Mouse (Mus musculus): ENCODE measurements at regions not wholly inside any gene's neighbourhood (a gene's known extent, or its start where the extent isn't known, plus 50 kb on each side); places are given as distances from the start of the nearest gene placed in this dataset.

DNA sequence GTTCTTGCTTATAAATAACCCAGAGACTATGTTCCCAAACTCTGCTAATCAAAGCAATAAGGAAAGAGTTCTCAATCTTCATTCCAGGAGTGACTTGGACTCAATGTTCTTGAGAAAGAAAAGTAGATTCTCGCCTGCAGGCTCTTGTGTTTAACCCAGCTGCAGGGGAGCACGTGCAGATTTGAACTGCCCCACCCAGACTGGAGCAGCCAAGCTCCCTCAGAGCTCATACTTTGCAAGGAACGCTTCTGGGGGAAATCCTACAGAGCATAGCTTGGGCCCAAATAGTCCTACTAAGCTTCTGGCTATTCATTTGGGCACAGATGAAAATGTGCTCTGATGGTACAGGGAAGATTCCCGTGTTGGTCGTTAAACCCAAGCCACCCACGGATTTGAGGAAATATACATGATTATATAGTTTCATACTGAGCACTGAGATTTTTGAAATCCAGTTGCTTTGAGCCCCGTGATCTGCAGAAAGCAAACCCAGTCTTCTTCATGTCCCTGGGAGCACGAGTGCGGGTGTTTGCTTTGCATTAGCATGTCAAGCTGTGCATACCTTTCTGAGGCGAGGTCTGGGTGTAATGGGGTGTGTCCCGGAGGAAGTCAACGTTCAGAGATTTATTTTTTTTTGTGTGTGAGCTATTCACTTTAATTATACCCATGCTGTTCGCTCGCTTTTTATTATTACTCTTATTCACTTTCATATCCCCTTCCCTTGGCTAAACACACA lies 99.1 kb upstream of the Trp63 start:
- peak; percentile 26 for DNase-seq (ENCODE audit: low spot score)

DNA sequence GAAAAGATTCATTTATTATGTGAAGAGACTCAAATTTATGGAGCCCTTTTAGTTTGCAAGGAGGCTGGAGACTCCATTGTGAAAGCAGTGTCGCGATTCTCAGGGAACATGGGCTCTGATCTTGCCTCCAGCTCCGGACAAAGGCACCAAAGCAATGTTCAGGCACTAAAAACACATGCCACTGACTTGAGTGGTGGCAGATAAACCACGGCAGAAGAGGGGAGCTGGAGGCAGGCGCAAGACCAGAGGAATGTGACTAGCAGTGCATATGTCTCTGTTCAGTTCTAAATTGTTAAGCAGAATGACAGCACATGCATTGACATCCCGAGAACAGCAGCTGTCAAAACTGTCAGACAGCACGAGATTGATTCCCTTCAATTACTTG lies 98.5 kb upstream of the Trp63 start:
- no peak for DNase-seq (ENCODE audit: low spot score)

DNA sequence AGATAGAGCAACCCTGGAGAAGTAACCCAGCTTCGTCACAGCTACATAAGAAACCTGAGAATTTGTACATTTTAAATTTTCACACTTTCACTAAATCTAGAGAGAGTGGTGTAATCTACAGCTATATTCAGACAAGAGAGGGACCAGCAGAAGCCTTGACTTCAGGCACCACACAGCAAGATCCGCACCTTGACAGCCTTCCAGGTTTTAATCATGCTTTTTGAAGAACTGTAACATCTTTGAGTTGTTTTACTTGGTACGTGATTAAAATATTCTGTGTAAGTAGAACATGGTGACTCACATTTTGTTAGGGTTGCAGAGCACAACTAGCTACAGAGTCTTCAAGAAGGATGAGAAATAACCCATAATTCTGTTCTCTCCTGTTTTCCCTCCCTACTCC lies 97.6 kb upstream of the Trp63 start:
- no peak for DNase-seq (ENCODE audit: low spot score)

DNA sequence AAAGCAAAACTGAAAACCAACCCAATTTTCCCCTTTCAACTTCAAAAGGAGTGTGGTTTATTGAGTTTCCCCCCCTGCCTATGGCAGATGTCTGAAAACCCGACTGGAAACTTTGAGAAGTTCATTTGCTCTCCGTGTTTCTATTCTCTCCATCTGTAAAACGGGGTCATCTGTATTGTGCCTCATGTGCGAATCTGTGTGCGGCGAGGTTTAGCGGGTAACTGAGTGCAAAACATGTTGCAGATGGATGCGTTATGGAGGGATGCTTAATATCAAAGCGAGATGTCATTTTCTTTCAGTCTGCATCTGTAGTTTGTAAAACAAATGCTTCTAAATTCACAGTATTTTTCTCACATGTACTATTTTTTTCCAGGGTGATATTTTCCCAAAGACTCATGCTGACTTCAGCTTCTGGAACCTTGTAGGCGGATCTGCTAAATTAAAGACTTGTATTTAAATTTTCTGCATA lies 95.7 kb upstream of the Trp63 start:
- no peak for DNase-seq (ENCODE audit: low spot score)

DNA sequence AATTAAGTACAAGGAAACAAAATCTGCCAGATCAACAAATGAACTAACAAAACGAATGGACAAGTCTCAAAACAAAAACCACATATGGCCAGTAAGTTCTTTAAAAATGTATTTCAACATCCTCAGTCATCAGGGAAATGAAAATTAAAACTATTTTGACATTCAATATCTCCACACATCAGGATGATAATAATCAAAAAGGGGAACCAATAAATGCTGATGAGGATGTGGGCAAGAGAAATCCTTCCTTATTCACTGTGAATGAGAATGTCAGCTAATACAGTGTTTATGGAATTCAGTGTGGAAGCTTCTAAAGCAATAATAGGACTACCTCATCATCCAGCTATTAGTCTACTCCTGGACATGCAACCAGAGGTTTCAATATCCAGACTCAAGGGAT lies 86.1 kb upstream of the Trp63 start:
- DNase-seq (ENCODE audit: low spot score) = no peak

DNA sequence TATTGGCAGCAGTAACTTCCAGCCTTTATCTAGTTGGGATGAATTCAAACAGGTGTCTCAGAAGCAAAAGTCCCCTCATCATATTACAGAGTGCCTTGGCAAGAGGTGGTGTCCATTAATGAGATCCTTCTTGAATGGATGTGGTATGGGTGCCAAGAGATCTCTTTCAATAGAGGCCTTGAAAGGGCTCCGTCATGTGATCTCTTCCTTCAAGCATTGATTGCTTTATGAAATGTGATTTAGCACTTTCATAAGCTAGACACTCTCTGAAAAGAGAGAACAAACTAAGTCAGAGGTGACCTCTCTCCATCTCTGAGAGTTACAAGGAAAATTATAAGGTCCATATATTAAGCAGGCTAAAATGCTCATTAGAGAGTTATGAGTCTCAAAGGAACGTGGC lies 80.4 kb upstream of the Trp63 start:
- DNase-seq (ENCODE audit: low spot score) = no peak

DNA sequence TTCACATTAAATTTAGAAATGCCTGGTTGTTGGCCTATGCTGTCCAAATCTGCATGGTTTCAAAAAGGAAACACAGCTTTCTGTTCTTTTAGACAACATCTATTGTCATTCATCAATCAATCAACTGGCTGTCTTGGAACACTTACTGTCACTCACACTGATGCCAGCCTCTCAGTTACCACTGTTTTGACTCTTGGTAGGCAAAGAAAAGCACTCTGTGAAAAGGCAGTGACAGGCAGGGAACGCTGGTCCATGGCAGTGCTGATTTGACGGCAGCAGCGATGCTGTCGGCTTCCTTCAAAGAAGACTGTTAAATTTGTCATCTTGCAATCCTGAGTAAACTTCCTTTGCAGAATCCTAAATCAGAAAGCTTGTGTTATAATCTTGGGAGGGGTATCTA lies 68.3 kb upstream of the Trp63 start:
- no peak for DNase-seq (ENCODE audit: low spot score)

DNA sequence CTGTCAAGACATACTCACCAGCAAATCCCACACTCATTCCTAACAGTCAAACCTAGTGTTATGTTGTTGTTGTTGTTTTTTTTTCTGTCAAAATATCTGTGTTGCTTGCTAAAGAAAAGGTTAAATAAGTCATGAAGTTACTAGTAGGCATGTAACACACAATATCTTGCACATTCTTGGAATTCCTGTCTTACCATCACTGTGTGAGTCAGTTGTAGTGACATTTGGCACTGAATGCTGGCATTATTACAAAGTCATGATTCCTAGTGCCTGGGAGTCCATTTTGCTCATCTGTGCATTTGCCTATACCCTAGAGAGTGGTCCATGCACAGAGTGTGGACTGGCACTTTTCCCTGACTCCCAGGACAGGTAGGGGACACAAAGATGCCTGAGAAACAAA lies 67.9 kb upstream of the Trp63 start:
- DNase-seq (ENCODE audit: low spot score) = no peak

DNA sequence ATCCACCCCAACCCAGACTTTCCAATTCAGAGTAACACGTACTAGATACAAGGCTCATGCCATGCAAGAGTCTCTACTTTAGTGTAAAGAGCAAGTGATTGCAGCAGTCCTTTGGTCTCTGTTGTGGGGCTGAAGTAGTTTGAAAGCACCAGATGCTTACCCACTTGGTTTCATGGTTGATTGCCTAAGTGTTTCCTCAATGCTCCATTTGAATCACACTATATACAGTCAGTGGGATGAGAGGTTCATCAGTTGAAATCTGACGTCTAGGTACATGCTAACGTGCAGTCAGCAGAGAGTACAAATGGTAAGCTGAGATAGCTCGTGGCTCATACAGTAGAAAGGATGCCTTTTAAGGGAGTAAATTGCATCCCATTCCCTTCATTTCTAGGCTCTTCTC lies 64.7 kb upstream of the Trp63 start:
- DNase-seq (ENCODE audit: low spot score) = no peak

DNA sequence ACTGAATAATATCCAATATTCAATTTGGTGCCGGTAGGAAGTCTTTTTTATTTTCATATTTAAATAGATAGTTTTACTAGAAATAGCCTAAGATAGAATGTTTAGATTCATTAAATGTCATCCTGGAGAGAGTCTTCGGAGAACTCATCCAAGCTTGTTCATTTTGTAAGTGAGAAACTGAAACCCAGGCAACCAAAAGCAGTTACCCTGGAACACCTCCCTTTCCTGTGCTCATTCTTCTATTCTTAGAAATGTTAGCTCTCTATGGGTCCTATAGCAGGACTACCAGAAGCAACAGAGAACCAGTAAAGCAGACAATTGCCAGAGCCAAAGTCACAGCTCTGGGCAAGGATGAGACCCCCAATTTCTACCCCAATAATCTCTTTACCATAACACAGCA lies 60.9 kb upstream of the Trp63 start:
- DNase-seq (ENCODE audit: low spot score) = no peak

DNA sequence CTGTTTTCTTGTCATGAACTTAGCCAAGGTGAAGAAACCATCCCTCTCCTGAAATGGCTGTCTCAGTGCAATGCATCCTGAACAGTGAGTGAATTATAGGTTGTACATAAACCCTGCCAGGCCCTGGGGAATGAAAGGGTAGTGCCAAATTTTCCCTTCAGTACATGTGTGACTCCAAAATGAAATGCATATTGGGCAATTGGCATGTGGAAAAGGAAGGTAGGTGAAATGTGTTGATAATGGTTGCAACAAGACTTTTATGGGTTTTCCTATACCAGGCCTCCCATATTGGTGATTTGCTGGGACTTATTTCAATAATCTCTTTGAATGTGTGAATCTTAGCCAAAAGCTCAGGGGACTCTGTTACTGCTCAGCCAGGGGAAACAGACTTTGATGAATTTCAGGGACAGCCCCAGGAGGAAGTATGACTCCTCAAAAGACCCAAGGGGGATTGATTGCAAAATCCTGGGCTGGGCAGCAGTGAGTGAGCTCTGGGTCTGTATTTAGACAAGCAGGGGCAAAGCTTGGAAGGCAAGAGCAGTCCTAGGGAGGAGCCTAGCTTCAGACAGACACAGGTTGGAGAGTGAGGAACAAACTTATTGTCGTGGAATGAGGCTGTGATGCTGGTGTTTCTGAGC lies 59.5 kb upstream of the Trp63 start:
- DNase-seq (ENCODE audit: low spot score) = no peak

DNA sequence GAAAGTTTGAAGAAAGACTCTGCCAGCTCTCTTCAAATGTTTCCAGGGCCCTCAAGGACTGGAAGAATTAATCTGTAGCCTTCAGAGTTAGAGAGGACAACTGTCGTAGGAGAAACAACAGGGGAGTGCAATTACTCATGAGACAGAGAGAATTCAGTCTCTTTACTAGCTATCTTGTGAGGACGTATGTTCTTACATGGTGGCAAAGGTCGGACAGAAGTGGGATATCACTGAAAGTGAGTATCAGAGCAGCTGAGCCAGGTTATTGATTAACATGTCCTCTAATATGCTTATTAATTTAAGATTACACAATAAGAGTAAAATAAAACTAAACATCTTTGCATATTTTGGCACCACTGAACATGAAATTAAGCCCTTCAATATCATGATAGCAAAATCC lies 53.8 kb upstream of the Trp63 start:
- DNase-seq (ENCODE audit: low spot score) = no peak

DNA sequence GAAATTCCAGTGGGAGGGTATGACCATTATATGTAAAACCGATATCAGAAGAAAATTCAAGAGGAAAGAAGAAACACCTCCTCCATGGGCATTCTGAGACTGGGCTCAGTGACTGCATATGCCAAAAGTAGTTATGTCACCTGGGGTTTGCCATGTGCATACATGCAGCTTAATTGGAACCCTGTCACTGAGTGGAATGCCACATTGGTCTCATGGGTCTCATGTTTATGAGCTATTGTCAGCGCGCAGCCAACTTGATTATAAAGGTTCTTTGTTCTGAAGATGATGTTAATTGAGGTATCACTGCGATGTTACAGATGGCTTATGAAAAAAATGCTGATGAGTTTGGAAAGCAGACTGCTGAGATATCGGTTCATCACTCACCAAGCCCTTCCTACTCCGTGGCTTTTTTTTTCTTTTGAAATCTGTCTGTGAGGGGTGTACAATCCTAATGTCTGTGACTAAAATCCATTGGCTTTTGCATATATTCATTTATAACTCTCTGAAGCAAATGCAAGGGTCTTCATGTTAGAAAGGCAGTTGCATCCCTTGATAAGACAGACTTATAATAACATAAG lies 52.3 kb upstream of the Trp63 start:
- DNase-seq (ENCODE audit: low spot score) = no peak

Data from lung, postnatal 25 days (tissue).